Mouse (Mus musculus) neural tube, embryonic 14.5 days (tissue): ENCODE data around the gene Meis2. TPM values are rescaled to one million over a fixed set of nuclear protein-coding genes. Genes with fewer than 3 reads are reported as not detected.
A peak's percentile ranks its signal among the peaks of the same experiment; 100 is the strongest.

Experiments used
- ATAC-seq: fragments of 200-750 bp; cut with Nextera tagmentation; 2 replicates; pipeline ENCODE4 v1.8.0; 2017; ENCODE audit warnings: low read depth, mild to moderate bottlenecking, moderate TSS enrichment, moderate library complexity
- H3K27ac ChIP-seq: fragments of 300-500 bp; sonication (generic); 2 replicates; pipeline ENCODE4 v1.5.1; 2014; ENCODE audit warnings: low read depth, mild to moderate bottlenecking, control low read depth, low read length, moderate library complexity, mixed read lengths
- H3K27me3 ChIP-seq: fragments of 300-500 bp; sonication (generic); 2 replicates; pipeline ENCODE4 v1.6.1; 2014; ENCODE audit warnings: low read length; ENCODE audit not compliant: control insufficient read depth, insufficient read depth
- H3K36me3 ChIP-seq: fragments of 300-500 bp; sonication (generic); 2 replicates; pipeline ENCODE4 v1.6.1; 2014; ENCODE audit warnings: low read length, mixed read lengths; ENCODE audit not compliant: control insufficient read depth, insufficient read depth
- H3K4me1 ChIP-seq: fragments of 300-500 bp; sonication (generic); 2 replicates; pipeline ENCODE4 v1.6.1; 2014; ENCODE audit warnings: low read length; ENCODE audit not compliant: control insufficient read depth, insufficient read depth
- H3K4me2 ChIP-seq: fragments of 300-500 bp; sonication (generic); 2 replicates; pipeline ENCODE4 v1.6.1; 2014; ENCODE audit warnings: mild to moderate bottlenecking, low read depth, low read length, control low read depth
- H3K4me3 ChIP-seq: fragments of 300-500 bp; sonication (generic); 2 replicates; pipeline ENCODE4 v1.5.1; 2014; ENCODE audit warnings: low read depth, low read length, control low read depth, mixed read lengths
- H3K9ac ChIP-seq: fragments of 300-500 bp; sonication (generic); replicated peaks from 2 replicates; pipeline ENCODE4 v1.6.1; 2014; ENCODE audit warnings: low read depth, mild to moderate bottlenecking, control low read depth, low read length, mixed read lengths
- H3K9me3 ChIP-seq: fragments of 300-500 bp; sonication (generic); 2 replicates; pipeline ENCODE4 v1.6.1; 2016; ENCODE audit warnings: low read length; ENCODE audit not compliant: control insufficient read depth
- WGBS: fragments of 180-500 bp; shearing (Covaris S2); extraction: QIAGEN DNeasy Blood & Tissue Kit; methylation state at CpG from one replicate; pipeline ENCODE4 v1.1.7; 2014; 5-methylcytosine and 5-hydroxymethylcytosine counted together
- polyA plus RNA-seq: library from polyadenylated mRNA; unstranded; fragments of >200 nt; fragmentation: Nextera tagmentation; extraction: Ambion mirVana; gene quantifications from 2 replicates; pipeline ENCODE4 v1.2.1, GENCODE M21; 2014

Meis2 gene
- polyA plus RNA-seq, 1 experiment from 2014 or later: 117 TPM

- H3K27ac ChIP-seq: peak overlapping the region; percentile 18; the same call in 1 of the 2 replicates
- peak overlapping the region; percentile 15 for H3K4me3 ChIP-seq
- peak overlapping the region; percentile 48 for H3K4me2 ChIP-seq
- H3K36me3 ChIP-seq: no peaks in the 10 kb centered on the region
- peak overlapping the region; percentile 21; the same call in 1 of the 2 replicates for H3K9ac ChIP-seq
- WGBS: 4% methylated on average over 20 of the region's 20 CpGs
- ATAC-seq: peak; percentile 87
- no peaks in the 10 kb centered on the region for H3K27me3 ChIP-seq
- H3K4me1 ChIP-seq: peaks cover 13% of the 10 kb centered on the region
- no peaks in the 10 kb centered on the region for H3K9me3 ChIP-seq
Measured at GRCm38 (mm10) chr2:116009097-116009970, 56.3 kb downstream of the Meis2 start.

- no peak overlapping the region for H3K4me3 ChIP-seq
- no peaks in the 10 kb centered on the region for H3K9me3 ChIP-seq
- peaks cover 25% of the 10 kb centered on the region for H3K4me1 ChIP-seq
- no peaks in the 10 kb centered on the region for H3K36me3 ChIP-seq
- H3K27me3 ChIP-seq: no peaks in the 10 kb centered on the region; the same call in 1 of the 2 replicates
- WGBS: 52% methylated on average over 6 of the region's 6 CpGs
- peak; percentile 52; the same call in 1 of the 2 replicates for ATAC-seq
- no peak overlapping the region for H3K4me2 ChIP-seq
- H3K27ac ChIP-seq: no peak overlapping the region
- H3K9ac ChIP-seq: no peak overlapping the region
Measured at GRCm38 (mm10) chr2:116002354-116002753, 63.3 kb downstream of the Meis2 start.

- 12% methylated on average over 6 of the region's 6 CpGs for WGBS
- Histone ChIP-seq H3K9me3 (no peaks in the 10 kb centered on the region), H3K4me1 (peaks cover 25% of the 10 kb centered on the region), H3K27me3 (no peaks in the 10 kb centered on the region; the same call in 1 of the 2 replicates), H3K4me3 (no peak overlapping the region), H3K4me2 (no peak overlapping the region), H3K27ac (no peak overlapping the region), H3K36me3 (no peaks in the 10 kb centered on the region), H3K9ac (no peak overlapping the region)
- ATAC-seq: peak; percentile 52; the same call in 1 of the 2 replicates
Measured at GRCm38 (mm10) chr2:116001352-116002138, 64.1 kb downstream of the Meis2 start.

GRCm38 (mm10) chr2:116000514-116000913 lies 65.1 kb downstream of the Meis2 start:
- H3K4me3 ChIP-seq: no peak overlapping the region
- H3K4me1 ChIP-seq: peaks cover 25% of the 10 kb centered on the region
- H3K27ac ChIP-seq: no peak overlapping the region
- H3K4me2 ChIP-seq: no peak overlapping the region
- H3K9ac ChIP-seq: no peak overlapping the region
- H3K27me3 ChIP-seq: no peaks in the 10 kb centered on the region; the same call in 1 of the 2 replicates
- H3K36me3 ChIP-seq: no peaks in the 10 kb centered on the region
- no peaks in the 10 kb centered on the region for H3K9me3 ChIP-seq
- ATAC-seq: peak; percentile 23
- 43% methylated on average over 5 of the region's 5 CpGs for WGBS

GRCm38 (mm10) chr2:115998802-115999201 lies 66.8 kb downstream of the Meis2 start:
- H3K36me3 ChIP-seq: no peaks in the 10 kb centered on the region
- no peak overlapping the region for H3K4me3 ChIP-seq
- H3K9ac ChIP-seq: no peak overlapping the region
- no peak overlapping the region for H3K4me2 ChIP-seq
- H3K27me3 ChIP-seq: no peaks in the 10 kb centered on the region; the same call in 1 of the 2 replicates
- no peak for ATAC-seq
- H3K9me3 ChIP-seq: no peaks in the 10 kb centered on the region
- H3K27ac ChIP-seq: no peak overlapping the region
- WGBS: 82% methylated on average over 5 of the region's 5 CpGs
- H3K4me1 ChIP-seq: peaks cover 25% of the 10 kb centered on the region

- Histone ChIP-seq H3K9ac (no peak overlapping the region), H3K27me3 (no peaks in the 10 kb centered on the region), H3K36me3 (no peaks in the 10 kb centered on the region), H3K4me3 (no peak overlapping the region), H3K27ac (no peak overlapping the region), H3K4me1 (peaks cover 14% of the 10 kb centered on the region), H3K9me3 (no peaks in the 10 kb centered on the region), H3K4me2 (no peak overlapping the region)
- no peak for ATAC-seq
- 45% methylated on average over 2 of the region's 2 CpGs for WGBS
Measured at GRCm38 (mm10) chr2:115996438-115996837, 69.2 kb downstream of the Meis2 start.

- WGBS: 49% methylated on average over 4 of the region's 4 CpGs
- H3K9me3 ChIP-seq: no peaks in the 10 kb centered on the region
- H3K27ac ChIP-seq: no peak overlapping the region
- no peak overlapping the region for H3K9ac ChIP-seq
- H3K4me1 ChIP-seq: peaks cover 9% of the 10 kb centered on the region; the same call in 1 of the 2 replicates
- no peak for ATAC-seq
- H3K27me3 ChIP-seq: no peaks in the 10 kb centered on the region
- H3K4me3 ChIP-seq: no peak overlapping the region
- no peak overlapping the region for H3K4me2 ChIP-seq
- no peaks in the 10 kb centered on the region for H3K36me3 ChIP-seq
Measured at GRCm38 (mm10) chr2:115993877-115994276, 71.8 kb downstream of the Meis2 start.

GRCm38 (mm10) chr2:115989249-115989648 lies 76.4 kb downstream of the Meis2 start:
- Histone ChIP-seq H3K27me3 (no peaks in the 10 kb centered on the region), H3K27ac (no peak overlapping the region), H3K4me2 (no peak overlapping the region), H3K4me3 (no peak overlapping the region), H3K36me3 (no peaks in the 10 kb centered on the region), H3K9ac (no peak overlapping the region), H3K4me1 (no peaks in the 10 kb centered on the region; the same call in 1 of the 2 replicates), H3K9me3 (no peaks in the 10 kb centered on the region)
- no peak for ATAC-seq
- WGBS: 94% methylated on average over 6 of the region's 6 CpGs
